Mouse (Mus musculus) gastrocnemius, postnatal 10 days (tissue): ENCODE measurements around the gene Polr2i. TPM values are rescaled to one million over a fixed set of nuclear protein-coding genes. Genes with fewer than 3 reads are reported as not detected.
A peak's percentile ranks its signal among the peaks of the same experiment; 100 is the strongest.
"Not testable (repeated sequence)": the region's sequence is repeated elsewhere in the genome, so short reads cannot be mapped to it uniquely, and the experiment has no call there.

ENCODE experiments used
- DNase-seq: peaks from one replicate; pipeline ENCODE4 v3.0.0; 2021; ENCODE audit warnings: mixed read lengths
- long read RNA-seq, 2 experiments: library from polyadenylated mRNA; stranded (forward); transcript quantifications; one replicate each; pipeline ENCODE4 v2.0.0; 2021
- total RNA-seq, 2 experiments: library from RNA; stranded (reverse); gene quantifications; 2 replicates each; pipeline ENCODE4 v1.2.3; 2021

Gene Polr2i
- total RNA-seq, result 10 to 100 TPM; 71.9 to 80.7 TPM
- long read RNA-seq, experiment 1, transcript Polr2i-201 (6 exons, 819 nt), result major isoform, 22 of 30 reads
- long read RNA-seq, experiment 1, partial matches to known transcripts, result 2 of 30 reads
- long read RNA-seq, experiment 1, other reads (novel, unspliced or antisense), result 2 of 30 reads
- long read RNA-seq, experiment 2, transcript Polr2i-201 (6 exons, 819 nt), result major isoform, 16 of 20 reads
- long read RNA-seq, experiment 2, partial matches to known transcripts, result 0 of 20 reads
- long read RNA-seq, experiment 2, other reads (novel, unspliced or antisense), result 0 of 20 reads

DNA sequence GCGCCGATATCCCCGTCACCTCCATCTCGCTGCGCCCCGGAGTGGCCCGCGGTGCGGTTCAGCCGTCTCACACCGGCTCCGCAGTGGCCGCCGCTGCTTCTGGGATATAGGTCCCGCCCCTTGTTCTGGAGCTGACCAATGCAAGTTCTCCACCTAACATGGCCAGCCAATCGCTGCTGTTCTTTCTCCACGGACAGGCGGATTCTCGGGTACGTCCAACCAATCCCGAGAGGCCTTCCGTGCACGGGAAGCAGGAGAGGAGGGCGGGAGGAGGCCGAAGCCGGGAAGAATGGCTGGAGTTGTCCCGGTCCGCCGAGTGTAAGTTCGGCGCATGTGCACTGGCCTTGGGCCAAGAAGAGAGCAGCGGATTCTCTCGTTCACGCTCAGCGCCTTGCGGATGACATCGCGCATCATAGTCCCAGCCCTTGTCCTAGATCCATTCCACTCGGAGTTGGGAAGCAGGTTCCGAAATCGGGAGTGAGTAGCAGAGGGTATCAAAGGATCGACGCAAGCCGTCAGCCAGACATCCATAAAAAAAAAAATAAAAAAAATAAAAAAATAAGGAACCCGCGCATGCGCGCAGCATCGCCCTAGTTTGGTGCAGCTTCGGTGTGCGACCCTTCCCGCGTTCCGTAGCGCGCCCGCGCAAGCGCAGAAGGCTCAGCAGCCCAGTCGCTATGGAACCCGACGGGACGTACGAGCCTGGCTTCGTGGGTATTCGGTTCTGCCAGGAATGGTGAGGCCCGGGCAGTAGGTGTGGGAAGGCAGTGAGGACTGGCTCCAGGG lies at the start of gene Polr2i, which contains the start of gene Tbcb:
TSS of gene Polr2i (plus strand) at position 280 of the 786 bp plus-strand sequence.
TSS of gene Tbcb (minus strand) at position 604 of the 786 bp plus-strand sequence.
- DNase-seq, result peak; percentile 98

DNA sequence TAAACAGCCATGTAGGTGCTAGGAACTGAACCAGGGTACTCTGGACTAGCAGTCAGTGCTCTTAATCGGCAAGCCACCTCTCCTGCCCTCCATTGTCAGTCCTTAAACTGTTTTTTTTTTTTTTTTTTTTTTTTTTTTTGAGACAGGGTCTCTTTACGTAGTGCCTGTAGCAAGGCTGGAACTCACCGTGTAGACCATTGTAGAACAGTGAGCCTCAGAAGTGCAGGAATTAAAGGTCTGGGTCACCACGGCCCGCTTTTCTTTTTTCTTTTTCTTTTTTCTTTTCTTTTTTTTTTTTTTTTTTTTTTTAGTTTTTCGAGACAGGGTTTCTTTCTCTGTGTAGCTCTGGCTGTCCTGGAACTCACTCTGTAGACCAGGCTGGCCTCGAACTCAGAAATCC lies 48.6 kb upstream of the Polr2i start:
- not testable (repeated sequence) for DNase-seq

DNA sequence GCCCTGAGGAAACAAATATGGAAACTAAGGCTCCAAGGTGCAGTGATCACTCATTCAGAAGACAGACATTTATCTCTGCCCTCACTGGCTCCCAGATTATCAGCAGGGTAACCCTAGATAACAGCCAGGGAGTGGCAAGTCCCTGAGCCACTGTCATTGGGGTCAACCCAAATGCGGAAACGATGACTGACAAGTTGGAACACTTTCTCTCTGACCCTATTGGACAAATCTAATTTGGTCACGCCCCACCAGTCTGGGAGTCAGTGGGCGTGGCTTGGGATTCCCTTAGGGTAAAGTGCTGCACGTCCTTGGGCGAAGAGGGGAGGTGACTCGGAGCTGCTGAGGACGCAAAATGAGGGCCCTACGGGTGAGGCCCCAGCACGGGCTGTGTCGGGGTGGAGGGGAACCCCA lies 47.9 kb upstream of the Polr2i start, which contains the start of gene Cox7a1:
TSS of gene Cox7a1 (plus strand) at position 266 of the 411 bp plus-strand sequence.
- peak; percentile 83 for DNase-seq

DNA sequence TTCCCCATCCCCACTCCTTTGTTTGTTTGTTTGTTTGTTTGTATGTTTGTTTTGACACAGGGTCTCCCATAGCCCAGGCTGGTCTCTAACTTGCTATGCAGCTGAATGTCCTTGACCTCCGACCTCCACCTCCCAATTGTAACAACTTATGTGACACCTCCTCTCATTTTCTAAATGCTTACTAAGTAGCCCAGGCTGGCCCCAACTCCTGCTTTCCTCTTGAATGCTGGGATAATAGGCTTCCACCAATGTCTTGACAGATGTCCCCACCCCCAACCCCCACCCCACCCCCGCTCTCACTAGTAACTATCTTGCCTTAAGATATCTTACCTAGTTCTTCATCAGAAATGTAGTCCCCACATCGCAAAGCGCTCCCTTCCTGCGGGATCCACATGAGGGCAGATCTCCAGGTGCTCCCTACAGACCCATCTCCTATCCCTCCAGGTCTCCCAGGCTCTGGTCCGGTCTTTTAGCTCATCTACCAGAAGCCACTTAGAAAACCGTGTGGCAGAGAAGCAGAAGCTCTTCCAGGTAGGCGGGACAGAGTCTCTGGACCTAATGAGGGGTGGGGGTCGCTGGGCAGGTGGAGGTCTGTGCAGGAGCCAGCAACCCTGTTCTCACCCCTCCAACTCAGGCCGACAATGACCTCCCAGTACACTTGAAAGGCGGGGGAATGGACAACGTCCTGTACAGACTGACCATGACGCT lies 47.0 kb upstream of the Polr2i start:
- DNase-seq, result no peak

DNA sequence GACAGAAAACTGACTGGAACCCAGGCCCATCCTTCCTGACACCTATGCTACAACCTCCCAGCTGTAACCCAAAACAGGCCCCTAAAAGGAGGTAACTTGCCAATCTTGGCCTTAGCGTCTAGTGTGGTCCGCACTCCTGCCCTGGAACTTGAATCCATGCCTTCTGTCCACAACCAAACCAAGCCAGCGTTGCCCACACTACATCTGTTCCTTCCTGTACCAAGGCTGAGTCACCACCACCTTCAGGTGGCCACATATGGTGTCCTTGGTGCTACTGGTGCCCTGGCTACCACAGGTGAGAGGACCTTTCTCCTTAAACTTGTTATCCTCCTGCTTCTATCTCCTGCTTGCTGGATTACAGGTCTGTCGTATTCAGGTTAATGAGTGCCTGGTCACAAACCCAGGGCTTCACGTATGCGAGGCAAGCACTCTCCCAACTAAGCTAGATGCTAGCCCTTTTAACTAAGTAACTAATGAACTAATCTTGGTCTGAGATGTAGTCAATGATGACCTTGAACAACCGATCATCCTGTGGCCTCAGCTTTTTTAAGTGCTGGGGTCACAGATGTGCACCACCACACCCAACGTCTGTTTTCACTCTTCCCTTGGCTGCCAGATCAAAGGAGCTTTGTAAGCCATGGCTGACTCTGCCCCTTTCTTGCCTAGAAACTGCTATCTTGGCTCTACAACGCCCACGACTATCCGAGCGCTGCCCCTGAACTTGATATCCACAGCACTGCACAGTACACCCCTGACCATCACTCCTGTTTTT lies 43.2 kb upstream of the Polr2i start:
- DNase-seq, result no peak

DNA sequence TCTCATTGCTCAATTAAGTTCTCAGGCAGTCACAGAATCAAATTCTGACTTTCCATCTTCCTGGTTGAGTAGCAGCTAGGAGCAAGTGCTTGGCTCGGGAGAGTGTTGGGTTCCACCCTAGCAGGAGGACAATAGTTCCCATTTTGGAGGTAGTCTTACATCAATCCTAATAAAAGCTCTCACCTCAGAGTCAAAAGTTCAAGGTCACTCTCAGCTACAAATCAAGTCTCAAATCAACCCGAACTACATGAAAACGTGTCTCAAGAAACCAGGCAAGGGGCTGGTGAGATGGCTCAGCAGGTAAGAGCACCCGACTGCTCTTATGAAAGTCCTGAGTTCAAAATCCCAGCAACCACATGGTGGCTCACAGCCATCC lies 42.6 kb upstream of the Polr2i start:
- no peak for DNase-seq

DNA sequence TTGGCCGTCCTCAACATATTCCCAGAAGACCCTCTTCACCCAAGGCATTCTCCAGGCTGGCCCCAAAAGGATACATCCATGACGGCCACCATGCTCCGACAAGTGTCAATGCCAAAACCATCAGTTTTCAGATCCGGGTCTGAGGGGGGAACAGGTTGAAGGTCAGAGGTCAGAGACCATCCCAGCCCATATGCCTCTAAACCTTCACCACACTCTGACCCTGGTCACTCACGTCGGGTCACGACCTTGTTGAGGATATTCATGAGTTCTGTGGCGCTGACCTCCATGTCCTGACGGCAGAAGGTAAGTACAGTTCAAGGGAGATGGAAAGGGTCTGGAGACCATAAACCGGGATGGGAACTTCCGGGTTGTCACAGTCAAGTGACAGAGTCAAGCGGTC lies 39.7 kb upstream of the Polr2i start:
- DNase-seq, result no peak

DNA sequence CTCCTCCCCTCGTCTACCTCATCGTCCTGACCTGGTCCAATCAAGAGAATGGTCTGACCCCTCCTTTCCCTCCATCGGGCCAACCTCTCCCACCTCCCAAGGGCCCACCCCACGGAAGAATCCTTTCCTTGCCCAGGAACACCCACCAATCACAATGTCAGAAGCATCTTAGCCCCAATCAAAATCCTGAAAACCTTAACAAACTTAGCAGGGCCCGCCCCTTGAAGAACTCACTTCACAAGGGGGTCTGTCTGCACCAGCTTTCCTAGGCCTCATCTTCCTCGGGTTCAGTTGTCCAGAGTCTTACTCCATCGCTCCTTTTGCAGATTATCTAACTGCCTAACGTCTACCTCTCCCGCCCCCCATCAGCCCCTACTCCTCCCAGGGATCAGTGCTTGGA lies 38.7 kb upstream of the Polr2i start:
- no peak for DNase-seq

DNA sequence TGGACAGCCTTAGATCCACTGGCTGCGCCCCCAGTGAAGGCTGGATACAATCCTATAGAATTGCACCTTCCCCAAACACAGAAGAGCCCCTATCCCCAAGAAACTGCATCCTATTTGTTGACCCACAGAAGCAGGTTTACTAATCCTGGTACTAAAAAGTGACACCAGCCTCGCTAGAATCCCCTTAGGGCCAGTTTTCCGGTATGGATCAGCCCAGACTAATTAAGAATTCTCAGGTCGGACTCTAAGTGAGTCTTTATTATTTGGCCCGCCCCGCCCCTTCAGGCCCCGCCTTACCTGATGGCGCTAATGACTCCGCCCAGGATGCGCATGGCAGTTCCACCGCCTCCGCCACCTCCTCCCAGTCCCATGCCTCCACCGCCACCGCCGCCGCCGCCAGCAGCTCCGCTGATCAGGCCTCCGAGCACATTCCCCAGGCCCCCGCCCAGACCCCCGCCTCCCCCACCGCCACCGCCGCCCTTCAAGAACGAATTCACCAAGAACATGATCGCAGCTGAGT lies 38.1 kb upstream of the Polr2i start:
- peak; percentile 61 for DNase-seq

DNA sequence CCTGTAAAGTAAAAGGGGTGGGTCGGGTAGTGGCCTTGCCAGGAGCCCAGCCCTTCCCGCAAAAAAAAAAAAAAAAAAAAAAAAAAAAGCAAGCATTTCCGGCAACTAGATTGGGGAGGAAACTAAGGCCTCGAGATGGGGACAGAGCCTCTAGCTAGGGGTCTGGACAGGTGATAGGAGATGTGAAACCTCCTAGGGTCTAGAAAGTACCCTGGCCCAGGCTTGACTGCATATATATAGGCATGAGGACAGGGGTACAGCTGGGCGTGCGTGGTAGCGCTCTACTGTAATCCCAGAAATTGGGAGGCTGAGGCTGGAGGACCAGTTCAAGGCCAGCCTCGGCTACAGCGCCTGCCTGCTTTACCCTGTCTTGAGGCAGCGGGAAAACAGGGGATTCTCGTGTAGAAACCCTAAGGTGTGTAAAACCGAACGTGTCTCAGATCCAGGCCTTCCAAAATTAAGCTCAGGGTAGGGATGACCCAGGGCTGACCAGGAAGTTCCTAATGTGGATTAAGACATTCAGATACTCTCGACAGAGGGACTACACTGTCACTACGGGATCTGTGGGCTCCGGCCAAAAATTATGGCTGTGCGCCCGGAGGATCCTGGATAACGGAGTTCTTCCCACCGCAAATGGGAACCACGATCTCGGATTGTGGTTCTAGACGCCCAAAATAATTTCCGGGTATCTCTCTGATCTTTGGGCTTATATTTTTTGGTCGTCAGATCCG lies 37.5 kb upstream of the Polr2i start:
- DNase-seq, result peak; percentile 69

DNA sequence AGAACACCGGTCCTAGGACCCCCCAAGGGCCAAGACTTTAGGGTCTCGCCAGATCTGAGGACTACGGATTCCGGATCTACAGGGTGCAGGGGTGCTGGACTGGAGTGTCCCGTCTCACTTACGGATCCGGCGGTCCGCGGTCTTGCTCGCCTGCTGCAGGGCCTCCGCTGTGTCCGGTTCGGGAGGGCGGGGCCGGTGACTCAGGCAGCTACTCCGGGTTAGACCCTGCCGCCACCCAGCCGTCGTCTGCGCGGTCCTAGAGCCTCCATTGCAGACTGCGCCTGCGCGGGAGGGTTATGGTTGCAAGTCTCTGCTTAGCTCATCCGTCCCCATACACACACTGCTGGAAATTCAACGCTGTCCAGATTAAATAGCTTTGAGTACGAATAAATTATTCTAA lies 36.9 kb upstream of the Polr2i start:
- peak; percentile 97 for DNase-seq

DNA sequence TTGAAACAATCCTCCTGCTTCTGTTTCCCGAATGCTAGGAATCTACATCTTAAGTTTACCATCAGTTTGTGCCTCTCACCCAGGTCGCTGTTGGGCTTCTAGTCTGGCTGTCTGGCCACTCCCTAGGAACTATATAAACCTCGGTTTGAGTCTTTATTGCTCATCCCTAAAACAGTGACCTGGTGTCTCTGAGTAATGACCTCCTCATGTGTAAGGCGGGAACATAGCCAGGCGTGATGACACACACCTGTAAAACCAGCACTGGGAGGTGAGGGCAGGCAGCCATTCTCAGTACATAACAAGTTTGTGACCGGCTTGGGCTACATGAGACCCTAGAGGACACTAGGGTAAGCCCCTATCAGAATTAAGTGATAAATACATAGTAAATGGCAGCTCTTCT lies 36.3 kb upstream of the Polr2i start:
- no peak for DNase-seq

DNA sequence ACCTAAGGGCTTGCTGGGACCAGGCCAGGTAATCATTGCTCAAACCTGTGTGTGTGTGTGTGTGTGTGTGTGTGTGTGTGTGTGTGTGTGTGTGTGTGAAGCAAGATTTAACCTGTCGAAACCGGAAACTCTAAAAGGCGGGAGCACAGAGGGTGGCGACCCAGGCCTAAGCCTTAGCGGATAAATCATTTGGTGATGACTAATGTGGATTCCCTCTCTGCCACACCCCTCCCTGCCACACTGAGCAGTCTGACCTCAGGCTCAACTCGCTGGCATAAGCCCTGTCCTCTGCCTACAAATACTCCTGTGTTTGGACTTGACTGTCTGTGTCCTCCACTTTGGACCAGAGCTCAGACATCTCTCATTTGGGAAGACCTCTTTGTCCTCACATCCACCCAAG lies 35.6 kb upstream of the Polr2i start:
- DNase-seq, result no peak

DNA sequence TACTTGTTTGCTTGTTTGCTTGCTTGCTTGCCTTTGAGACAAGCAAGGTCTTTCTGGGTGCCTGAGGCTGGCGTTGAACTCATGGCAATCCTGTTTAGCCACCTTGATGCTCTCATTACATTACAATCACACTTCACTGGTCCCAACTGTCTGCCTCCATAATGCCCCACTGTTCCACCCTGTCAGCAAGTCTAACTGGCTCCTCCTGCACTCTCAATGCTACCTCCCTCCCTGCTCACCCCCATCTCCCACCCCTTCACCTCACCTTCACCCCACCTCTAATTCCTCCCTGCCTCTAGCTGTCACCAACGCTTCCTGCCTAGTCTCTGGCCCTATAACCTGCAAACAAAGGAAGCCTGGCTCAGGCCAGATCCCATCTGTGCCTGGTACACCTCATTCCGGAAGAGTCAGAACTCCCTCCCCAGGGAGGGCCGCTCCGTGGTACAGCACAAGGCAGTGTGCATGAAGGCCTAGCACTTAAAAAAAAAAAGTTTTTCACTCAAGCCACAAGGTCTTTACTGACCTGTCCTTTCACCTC lies 34.1 kb upstream of the Polr2i start:
- DNase-seq, result no peak

DNA sequence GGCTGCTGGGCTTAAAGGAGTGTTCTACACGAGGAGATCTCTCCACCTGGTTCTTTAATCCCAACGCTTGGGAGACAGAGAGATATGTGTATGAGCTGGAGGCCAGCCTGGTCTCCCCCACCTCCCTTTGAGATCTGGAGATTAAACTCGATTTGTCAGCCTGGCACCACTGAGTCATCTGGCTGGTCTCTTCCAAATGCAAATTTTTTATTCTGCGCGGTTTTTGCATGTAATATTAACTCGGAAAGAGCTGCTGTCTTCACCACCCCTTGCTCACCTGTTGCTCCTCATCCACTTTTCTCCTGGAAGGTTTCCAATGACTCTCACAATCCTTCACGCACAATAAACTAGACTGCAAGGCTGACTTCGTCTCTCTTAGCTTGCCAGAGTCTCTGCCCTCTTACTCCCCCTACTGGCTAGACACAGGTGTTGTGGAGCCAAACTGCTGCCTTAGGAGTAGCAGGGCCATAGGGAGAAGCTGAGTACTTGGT lies 33.2 kb upstream of the Polr2i start, which contains the start of gene Capns1:
TSS of gene Capns1 (minus strand) at position 331 of the 491 bp plus-strand sequence.
- no peak for DNase-seq

DNA sequence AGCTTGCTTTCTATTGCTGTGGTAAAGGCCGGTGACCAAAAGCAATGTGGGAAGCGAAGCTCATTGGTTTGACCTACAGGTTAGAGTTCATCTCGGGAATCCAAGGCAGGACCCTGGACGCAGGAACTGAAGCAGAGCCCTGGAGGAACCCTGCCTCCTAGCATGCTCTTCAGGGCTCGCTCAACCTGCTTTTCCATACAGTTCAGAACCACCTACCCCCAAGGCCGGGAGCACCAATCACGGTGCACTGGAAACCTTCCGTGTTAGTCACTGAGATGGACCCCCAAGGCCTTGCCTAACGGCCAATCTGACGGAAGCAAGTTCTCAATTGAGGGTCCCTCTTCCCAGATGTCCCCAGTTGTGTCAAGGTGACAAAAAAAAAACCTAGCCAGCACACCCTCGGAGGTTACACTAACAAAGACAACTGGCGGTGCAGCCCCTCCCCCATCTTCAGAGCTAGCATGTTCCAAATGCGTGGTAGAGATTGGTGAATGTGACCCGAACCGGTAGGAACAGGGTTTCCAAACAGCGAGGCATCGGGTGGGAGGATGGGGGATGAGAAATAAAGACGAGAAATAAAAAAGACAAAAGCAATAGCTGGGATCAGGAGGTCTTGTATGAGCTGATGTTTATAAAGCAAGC lies 32.1 kb upstream of the Polr2i start:
- DNase-seq, result no peak

DNA sequence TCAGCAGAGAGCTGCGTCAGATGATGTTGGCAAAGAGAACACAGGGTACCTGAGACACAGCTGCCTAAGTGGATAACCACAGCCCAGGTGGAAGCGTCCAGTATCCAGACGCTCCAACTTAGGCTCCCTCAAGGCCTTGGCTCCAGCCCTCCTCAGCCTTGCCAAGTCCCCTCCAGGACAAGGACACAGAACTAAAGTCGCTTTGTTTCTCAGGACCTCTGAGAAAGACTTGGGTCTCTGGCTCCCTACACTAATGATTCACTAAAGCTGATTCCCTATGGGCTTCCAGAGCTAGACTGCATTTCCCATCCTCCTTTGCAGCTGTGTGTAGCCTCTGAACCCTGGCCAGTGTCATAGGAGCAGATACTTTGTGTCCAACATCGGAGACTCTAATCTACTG lies 31.5 kb upstream of the Polr2i start:
- no peak for DNase-seq

DNA sequence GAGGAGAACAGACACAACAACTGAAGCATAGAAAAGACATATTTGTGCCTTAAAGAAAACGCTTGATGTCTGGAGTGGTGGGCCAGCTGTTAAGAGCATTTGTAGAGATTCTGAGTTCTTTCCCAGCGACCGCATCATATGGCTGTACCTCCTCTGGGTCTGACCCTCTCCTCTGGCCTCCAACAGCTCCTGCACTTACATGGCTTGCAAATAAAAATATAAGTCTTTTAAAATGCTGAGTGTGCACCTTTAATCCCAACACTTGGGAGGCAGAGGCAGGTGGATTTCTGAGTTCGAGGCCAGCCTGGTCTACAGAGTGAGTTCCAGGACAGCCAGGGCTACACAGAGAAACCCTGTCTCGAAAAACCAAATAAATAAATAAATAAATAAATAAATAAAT lies 31.1 kb upstream of the Polr2i start:
- DNase-seq, result not testable (repeated sequence)

DNA sequence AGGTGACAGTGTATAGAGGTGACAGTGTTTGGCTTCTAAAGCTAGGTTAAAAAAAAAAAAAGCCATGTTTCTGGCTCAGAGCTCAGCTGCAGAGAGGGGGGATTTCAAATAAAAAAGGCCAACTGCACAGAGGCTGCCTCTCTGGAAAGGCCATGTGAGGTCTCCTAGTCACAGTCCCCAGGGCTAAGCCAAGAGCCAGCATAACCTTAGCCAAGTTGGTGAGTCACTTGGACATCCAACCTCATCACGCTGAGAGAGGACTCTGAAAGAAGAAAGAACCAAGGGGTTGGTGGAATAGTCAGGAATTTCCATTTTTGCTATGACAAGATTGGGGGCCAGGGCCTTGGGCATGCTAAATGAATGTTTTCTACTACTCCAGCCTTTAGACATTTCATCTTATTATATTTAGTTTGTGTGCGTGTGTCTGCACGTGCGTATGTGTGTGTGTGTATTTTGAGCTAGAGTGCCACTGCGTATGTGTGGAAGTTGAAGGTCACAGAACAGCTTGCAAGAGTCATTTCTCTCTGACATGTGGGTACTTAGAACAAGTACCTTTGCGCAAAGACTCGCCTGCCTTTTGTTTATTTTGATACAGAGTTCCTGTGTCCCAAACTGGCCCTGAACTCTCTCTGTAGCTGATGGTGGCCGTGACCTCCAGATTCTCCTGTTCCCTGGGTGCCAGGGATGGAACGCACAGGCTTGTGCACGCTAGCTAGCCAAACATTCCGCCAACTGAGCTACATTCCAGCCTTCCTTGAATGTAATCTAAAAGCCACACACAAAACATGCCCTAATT lies 28.7 kb upstream of the Polr2i start:
- no peak for DNase-seq
